Mouse (Mus musculus) forebrain, embryonic 16.5 days (tissue): Measurements from ENCODE around the gene Serac1. TPM values are rescaled to one million over a fixed set of nuclear protein-coding genes. Genes with fewer than 3 reads are reported as not detected.
A peak's percentile ranks its signal among the peaks of the same experiment; 100 is the strongest.

Experiments
- ATAC-seq: fragments of 200-750 bp; cut with Nextera tagmentation; 2 replicates; pipeline ENCODE4 v1.8.0; 2017; ENCODE audit warnings: mild to moderate bottlenecking, moderate library complexity
- H3K27ac ChIP-seq: fragments of 300-500 bp; sonication (generic); 2 replicates; pipeline ENCODE4 v1.5.1; 2014; ENCODE audit warnings: low read length, control low read depth
- H3K27me3 ChIP-seq: fragments of 300-500 bp; sonication (generic); replicated peaks from 2 replicates; pipeline ENCODE4 v1.6.1; 2014; ENCODE audit warnings: low read length; ENCODE audit not compliant: control insufficient read depth, insufficient read depth
- H3K36me3 ChIP-seq: fragments of 300-500 bp; sonication (generic); 2 replicates; pipeline ENCODE4 v1.6.1; 2014; ENCODE audit not compliant: control insufficient read depth, insufficient read depth
- H3K4me1 ChIP-seq: fragments of 300-500 bp; sonication (generic); replicated peaks from 2 replicates; pipeline ENCODE4 v1.6.1; 2014; ENCODE audit warnings: low read length; ENCODE audit not compliant: control insufficient read depth, insufficient read depth
- H3K4me2 ChIP-seq: fragments of 300-500 bp; sonication (generic); 2 replicates; pipeline ENCODE4 v1.6.1; 2014; ENCODE audit warnings: mild to moderate bottlenecking, low read length, control low read depth
- H3K4me3 ChIP-seq: fragments of 300-500 bp; sonication (generic); replicated peaks from 2 replicates; pipeline ENCODE4 v1.5.1; 2014; ENCODE audit warnings: mild to moderate bottlenecking, low read length, control low read depth
- H3K9ac ChIP-seq: fragments of 300-500 bp; sonication (generic); replicated peaks from 2 replicates; pipeline ENCODE4 v1.6.1; 2014; ENCODE audit warnings: low read depth, low read length, control low read depth
- H3K9me3 ChIP-seq: fragments of 300-500 bp; sonication (generic); 2 replicates; pipeline ENCODE4 v1.6.1; 2016; ENCODE audit warnings: low read length; ENCODE audit not compliant: control insufficient read depth
- WGBS: fragments of 180-500 bp; shearing (Covaris S2); extraction: QIAGEN DNeasy Blood & Tissue Kit; methylation state at CpG from one replicate; pipeline ENCODE4 v1.1.7; 2014; 5-methylcytosine and 5-hydroxymethylcytosine counted together
- polyA plus RNA-seq: library from polyadenylated mRNA; unstranded; fragments of >200 nt; fragmentation: Nextera tagmentation; extraction: Ambion mirVana; gene quantifications from 2 replicates; pipeline ENCODE4 v1.2.1, GENCODE M21; 2015

Serac1 gene
- polyA plus RNA-seq, 1 experiment from 2014 or later: 15.8 TPM

DNA sequence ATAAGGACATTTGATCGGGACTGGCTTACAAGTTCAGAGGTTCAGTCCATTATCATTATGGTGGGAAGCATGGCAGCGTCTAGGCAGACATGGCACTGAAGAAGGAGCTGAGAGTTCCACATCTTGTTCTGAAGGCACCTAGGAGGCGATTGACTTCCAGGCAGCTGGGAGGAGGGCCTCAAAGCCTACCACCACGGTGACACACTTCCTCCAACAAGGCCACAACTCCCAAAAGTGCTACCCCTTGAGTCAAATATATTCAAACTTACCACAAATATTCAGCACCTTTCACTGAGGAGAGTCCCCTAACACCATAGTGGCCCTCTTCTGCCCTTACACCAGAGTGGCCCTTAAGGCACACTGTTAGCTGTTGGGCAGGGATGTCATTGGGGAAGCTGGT lies 64.6 kb downstream of the Serac1 start:
- Histone ChIP-seq H3K4me2 (no peak overlapping the region), H3K9me3 (no peaks in the 10 kb centered on the region), H3K27ac (no peak overlapping the region), H3K9ac (no peak overlapping the region), H3K36me3 (no peaks in the 10 kb centered on the region), H3K4me1 (no peaks in the 10 kb centered on the region), H3K4me3 (no peak overlapping the region), H3K27me3 (no peaks in the 10 kb centered on the region)
- 90% methylated on average over 4 of the region's 4 CpGs for WGBS
- ATAC-seq: no peak

DNA sequence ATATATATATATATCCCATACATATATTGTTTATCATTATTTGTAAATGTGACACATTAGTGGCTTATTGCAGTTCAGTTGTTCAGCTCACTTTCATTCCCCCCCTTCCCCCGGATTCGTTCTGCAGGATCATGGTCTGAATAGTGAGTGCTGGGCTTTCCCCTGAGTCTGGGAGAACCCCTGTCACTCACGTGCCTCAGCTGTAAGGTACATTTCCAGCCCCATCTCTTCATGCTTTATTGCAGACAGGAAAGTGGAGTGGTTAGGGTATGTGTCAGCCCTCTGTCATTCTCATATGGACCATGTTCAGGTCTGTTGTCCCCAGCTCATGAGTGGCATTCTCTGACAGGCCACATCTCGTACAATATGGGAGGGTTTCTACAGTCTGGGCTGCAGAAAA lies 66.5 kb downstream of the Serac1 start:
- H3K27ac ChIP-seq: no peak overlapping the region
- 79% methylated on average over 4 of the region's 4 CpGs for WGBS
- H3K27me3 ChIP-seq: no peaks in the 10 kb centered on the region
- no peaks in the 10 kb centered on the region for H3K9me3 ChIP-seq
- H3K4me1 ChIP-seq: no peaks in the 10 kb centered on the region
- no peak overlapping the region for H3K4me2 ChIP-seq
- no peak for ATAC-seq
- H3K4me3 ChIP-seq: no peak overlapping the region
- H3K9ac ChIP-seq: no peak overlapping the region
- no peaks in the 10 kb centered on the region for H3K36me3 ChIP-seq

GRCm38 (mm10) chr17:6009606-6010005 lies 69.9 kb downstream of the Serac1 start:
- H3K36me3 ChIP-seq: no peaks in the 10 kb centered on the region
- H3K4me1 ChIP-seq: peaks cover 13% of the 10 kb centered on the region
- ATAC-seq: no peak
- H3K9ac ChIP-seq: no peak overlapping the region
- no peaks in the 10 kb centered on the region for H3K27me3 ChIP-seq
- no peak overlapping the region for H3K27ac ChIP-seq
- H3K9me3 ChIP-seq: no peaks in the 10 kb centered on the region
- WGBS: 95% methylated on average over 4 of the region's 4 CpGs
- no peak overlapping the region for H3K4me3 ChIP-seq
- H3K4me2 ChIP-seq: no peak overlapping the region

DNA sequence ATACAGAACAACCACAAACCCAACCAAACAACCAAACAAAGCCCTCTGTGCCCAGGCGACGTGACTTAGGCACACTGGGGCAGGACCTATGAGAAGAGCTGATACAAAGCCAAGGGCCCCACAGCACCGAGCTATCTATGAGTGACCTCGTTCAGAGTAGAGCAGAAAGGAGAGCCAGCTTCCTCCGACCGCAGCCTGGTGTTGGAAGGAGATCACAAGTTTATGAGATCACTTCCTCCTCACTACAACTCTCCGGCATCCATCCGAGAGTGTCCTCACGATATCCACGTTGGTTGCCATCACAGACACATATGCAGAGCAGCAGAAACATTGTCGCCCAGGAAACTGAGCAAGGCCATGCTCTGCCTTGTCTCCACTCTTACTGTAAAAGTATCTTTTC lies 71.0 kb downstream of the Serac1 start:
- Histone ChIP-seq H3K9ac (no peak overlapping the region), H3K9me3 (no peaks in the 10 kb centered on the region), H3K27ac (no peak overlapping the region), H3K27me3 (no peaks in the 10 kb centered on the region), H3K4me1 (peaks cover 13% of the 10 kb centered on the region), H3K4me3 (no peak overlapping the region), H3K36me3 (no peaks in the 10 kb centered on the region), H3K4me2 (no peak overlapping the region)
- 90% methylated on average over 11 of the region's 11 CpGs for WGBS
- no peak for ATAC-seq

DNA sequence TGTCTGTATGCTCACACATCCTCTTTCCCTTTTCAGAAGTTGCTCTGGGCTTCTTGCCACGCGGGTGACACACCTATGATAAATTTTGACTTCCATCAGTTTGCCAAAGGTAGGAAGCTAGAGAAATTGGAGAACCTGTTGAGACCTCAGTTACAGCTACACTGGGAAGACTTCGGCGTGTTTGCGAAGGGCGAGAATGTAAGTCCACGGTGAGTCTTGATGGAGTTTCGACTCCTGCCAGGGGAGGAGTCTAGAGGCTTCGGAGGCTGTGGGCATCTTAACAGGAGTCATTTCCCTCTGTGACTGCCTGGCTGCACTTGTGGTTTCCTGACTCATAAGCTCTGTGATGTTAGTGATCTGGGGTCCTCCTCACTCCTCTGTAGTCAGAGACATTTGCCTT lies 71.6 kb downstream of the Serac1 start:
- WGBS: 91% methylated on average over 9 of the region's 9 CpGs
- no peak overlapping the region for H3K9ac ChIP-seq
- no peak overlapping the region for H3K4me2 ChIP-seq
- H3K4me1 ChIP-seq: peaks cover 13% of the 10 kb centered on the region
- no peaks in the 10 kb centered on the region for H3K27me3 ChIP-seq
- no peaks in the 10 kb centered on the region for H3K9me3 ChIP-seq
- H3K27ac ChIP-seq: no peak overlapping the region
- no peak for ATAC-seq
- no peak overlapping the region for H3K4me3 ChIP-seq
- H3K36me3 ChIP-seq: no peaks in the 10 kb centered on the region

DNA sequence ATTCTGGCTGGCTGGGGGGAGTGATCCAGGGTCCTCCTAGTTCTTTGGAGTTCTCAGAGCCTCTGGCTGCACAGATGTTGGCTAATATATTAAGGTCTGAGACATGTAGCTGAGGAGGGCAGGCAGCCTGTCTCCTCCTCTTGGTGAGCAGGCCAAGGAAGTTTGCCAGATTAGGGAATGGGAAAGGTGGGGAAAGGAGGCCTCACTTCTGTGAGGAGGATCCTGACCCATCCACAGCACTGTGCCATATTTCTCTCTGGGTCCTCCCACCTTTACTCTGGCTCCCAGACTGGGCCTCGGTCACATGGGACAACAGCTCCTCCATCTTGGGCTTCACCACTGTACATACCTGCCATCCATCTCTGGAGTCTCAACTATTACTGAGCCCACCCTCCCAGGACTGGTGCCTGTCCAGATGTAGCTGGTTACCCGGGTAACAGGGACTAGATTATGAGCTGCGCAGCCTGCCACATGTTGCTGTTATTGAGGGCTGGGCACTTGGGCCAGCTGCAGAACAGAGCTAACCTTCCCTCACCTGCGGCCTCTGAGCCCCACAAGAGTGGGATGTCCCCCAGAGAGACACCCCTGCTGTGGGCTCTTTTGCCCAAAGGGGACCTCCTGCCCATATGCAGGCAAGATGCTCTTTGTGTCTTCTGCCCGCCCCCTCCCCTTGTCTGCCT lies 72.3 kb downstream of the Serac1 start:
- ATAC-seq: no peak
- H3K27ac ChIP-seq: no peak overlapping the region
- H3K27me3 ChIP-seq: no peaks in the 10 kb centered on the region
- no peak overlapping the region for H3K4me3 ChIP-seq
- no peak overlapping the region for H3K4me2 ChIP-seq
- no peaks in the 10 kb centered on the region for H3K36me3 ChIP-seq
- H3K9me3 ChIP-seq: no peaks in the 10 kb centered on the region
- peaks cover 13% of the 10 kb centered on the region for H3K4me1 ChIP-seq
- H3K9ac ChIP-seq: no peak overlapping the region
- 85% methylated on average over 5 of the region's 5 CpGs for WGBS

DNA sequence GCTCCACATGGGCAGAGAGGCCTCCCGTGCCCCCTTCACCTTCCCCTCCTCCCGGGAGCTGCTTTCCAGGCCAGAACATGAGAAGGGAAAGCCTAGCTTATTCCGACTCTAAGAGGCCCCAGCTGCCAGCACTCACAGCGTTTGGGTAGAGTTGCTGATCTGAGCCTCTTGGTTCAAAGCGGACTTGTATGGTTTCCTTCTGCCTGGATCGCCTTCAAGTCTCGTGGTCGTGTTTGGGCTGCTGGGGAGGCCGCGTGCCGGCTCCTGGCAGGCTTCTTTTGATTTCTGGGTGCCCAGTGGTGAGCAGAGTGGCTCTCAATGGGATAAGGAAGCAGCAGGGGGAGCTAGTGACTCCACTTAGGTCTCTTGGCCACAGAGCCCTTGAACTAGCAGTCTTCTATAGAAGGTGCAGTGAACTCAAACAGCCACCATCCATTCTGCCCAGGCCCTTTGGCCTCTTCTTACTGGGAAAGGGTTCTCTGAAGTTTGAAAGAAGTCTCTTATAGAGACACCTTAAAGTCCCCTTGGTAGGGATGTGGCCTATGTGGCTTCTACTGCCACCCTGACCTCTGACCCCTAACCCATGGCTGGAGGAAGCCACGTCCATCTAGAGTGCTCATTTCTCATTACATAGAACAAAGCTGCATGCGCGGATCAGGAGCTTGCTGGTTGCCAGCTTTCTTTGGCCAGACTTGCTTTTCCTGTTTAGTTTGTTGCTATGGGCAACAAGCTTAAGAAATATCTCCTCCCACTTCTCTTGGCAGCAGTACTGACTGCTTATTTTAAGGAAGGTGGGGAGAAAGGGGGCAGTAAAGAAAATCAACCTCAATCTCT lies 73.7 kb downstream of the Serac1 start:
- peak overlapping the region; percentile 5; the same call in 1 of the 2 replicates for H3K4me2 ChIP-seq
- no peaks in the 10 kb centered on the region for H3K27me3 ChIP-seq
- H3K4me1 ChIP-seq: peaks cover 13% of the 10 kb centered on the region
- no peaks in the 10 kb centered on the region for H3K36me3 ChIP-seq
- H3K27ac ChIP-seq: peak overlapping the region; percentile 54
- no peaks in the 10 kb centered on the region for H3K9me3 ChIP-seq
- no peak overlapping the region for H3K9ac ChIP-seq
- peak; percentile 76 for ATAC-seq
- 21% methylated on average over 14 of the region's 14 CpGs for WGBS
- no peak overlapping the region for H3K4me3 ChIP-seq

DNA sequence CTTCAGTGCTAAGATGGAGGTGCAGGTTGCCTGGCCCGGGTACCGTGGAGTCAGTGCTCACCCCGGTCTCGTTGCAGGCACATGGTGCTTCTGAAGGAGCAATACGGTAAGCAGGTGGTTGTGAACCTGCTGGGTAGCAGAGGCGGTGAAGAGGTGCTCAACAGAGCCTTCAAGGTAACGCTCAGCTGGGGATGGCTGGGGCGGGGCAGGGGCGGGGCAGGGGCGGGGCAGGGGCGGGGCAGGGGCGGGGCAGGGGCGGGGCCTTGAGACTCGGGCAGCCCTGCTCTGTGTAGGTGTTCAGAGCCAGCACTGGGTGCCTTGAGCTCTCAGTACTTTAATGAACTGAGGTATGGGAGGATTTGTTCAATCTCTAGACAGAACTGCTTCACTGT lies 74.3 kb downstream of the Serac1 start:
- Histone ChIP-seq H3K36me3 (no peaks in the 10 kb centered on the region), H3K4me1 (peaks cover 13% of the 10 kb centered on the region), H3K9ac (no peak overlapping the region), H3K27me3 (no peaks in the 10 kb centered on the region), H3K9me3 (no peaks in the 10 kb centered on the region), H3K27ac (no peak overlapping the region), H3K4me3 (no peak overlapping the region), H3K4me2 (no peak overlapping the region)
- ATAC-seq: peak; percentile 55
- WGBS: 21% methylated on average over 10 of the region's 14 CpGs

DNA sequence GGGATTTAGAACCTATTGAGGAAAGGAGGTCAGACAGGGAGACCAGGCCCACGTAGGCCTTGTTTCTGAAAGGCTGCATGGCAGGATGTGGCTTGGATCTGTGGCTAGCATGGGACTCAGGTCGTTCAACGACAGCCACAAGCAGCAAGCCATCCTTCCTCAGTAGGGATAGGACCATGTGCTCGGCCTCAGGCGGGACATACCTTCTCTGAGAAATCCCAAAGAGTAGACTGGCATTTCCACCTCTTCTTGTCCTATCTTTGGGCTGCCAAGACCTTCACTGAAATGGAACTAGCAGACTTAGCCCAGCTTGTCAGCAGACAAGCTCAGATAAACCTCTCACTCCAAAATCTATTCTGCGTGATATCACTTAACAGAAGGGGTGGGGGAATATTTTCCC lies 75.9 kb downstream of the Serac1 start:
- peaks cover 13% of the 10 kb centered on the region for H3K4me1 ChIP-seq
- no peaks in the 10 kb centered on the region for H3K9me3 ChIP-seq
- 86% methylated on average over 6 of the region's 6 CpGs for WGBS
- H3K4me3 ChIP-seq: no peak overlapping the region
- no peak overlapping the region for H3K9ac ChIP-seq
- H3K27ac ChIP-seq: no peak overlapping the region
- H3K36me3 ChIP-seq: no peaks in the 10 kb centered on the region
- no peaks in the 10 kb centered on the region for H3K27me3 ChIP-seq
- no peak overlapping the region for H3K4me2 ChIP-seq
- no peak for ATAC-seq
